ENCODE assay signal across 13 mouse cellular contexts in genomic region chr5:105807461-105807860, GRCm38 (mm10).
DNase-seq lines count a peak whose midpoint lies in the region; ATAC-seq lines count a peak whose summit lies in the region.
"Had no signal": no experiment of that assay in that cellular context is flagged by ENCODE, and none has a peak within 500 bp of the region (broad histone marks: within the 10 kb centered on the region; RNA-seq: fewer than 3 reads in every experiment).

No protein-coding gene starts in this region.

- DNase-seq in adrenal gland, adult 2 months, result peak; percentile 54
- no peak for DNase-seq in adrenal gland, adult 8-10 months
- peak; percentile 69 for DNase-seq in kidney, adult 11 months
- DNase-seq in kidney, adult 18-20 months, result no peak
- DNase-seq in kidney, postnatal 36 days, result peak; percentile 67 to 70
- DNase-seq in layer of hippocampus, postnatal 10 days (ENCODE audit: low spot score in 2 of 2), result no peak
- DNase-seq: cerebellum, postnatal 36 days; lung, adult 2 months; right cerebral cortex, adult 18-20 months; thymus, postnatal 36 days had no signal

- peak; percentile 41 for ATAC-seq in granulocyte monocyte progenitor cell, adult 5-6 weeks (replicated peaks; ENCODE audit: poor library complexity, severe bottlenecking)
- no peak for ATAC-seq in CD4-positive, CD25-positive, alpha-beta regulatory T cell, adult 4 months
- ATAC-seq: hindbrain, postnatal 0 days had no signal

Comparison
In these comparisons a context has a peak if more than half of its experiments do, and no peak if none do; other contexts are left out.
1. DNase-seq: peak in adrenal gland, adult 2 months (single experiment), kidney, adult 11 months (single experiment) and kidney, postnatal 36 days (2 of 2); none in adrenal gland, adult 8-10 months (single experiment), kidney, adult 18-20 months (single experiment) and layer of hippocampus, postnatal 10 days (0 of 2).